Mouse (Mus musculus): ENCODE measurements around the gene Bmi1.

The Bmi1 gene

GRCm38 (mm10) chr2:18734394-18735127 lies 57.7 kb downstream of the Bmi1 start:
- no peak for DNase-seq
